Mouse (Mus musculus): Measurements from ENCODE around the gene Iffo2. TPM values are rescaled to one million over a fixed set of nuclear protein-coding genes. Genes with fewer than 3 reads are reported as not detected.

Iffo2 gene
- polyA plus RNA-seq, 1 experiment from 2014 or later: 7.3 TPM

Small RNAs within 50 kb of the gene (microRNA-seq; reads per million reads assigned to microRNA genes)
- gene Gm25571 (not detected), gene Mir7020 (not detected)

Other genes with a start within 250 kb of the Iffo2 start
- gene Pqlc2, start 219.8 kb upstream of the Iffo2 start, polyA plus RNA-seq (2016; fragmentation: Nextera tagmentation; extraction: Ambion mirVana): 12.7 and 14.2 TPM in 2 replicates
- 62.8 and 64.7 TPM in 2 replicates for gene Akr7a5, start 219.8 kb upstream of the Iffo2 start, polyA plus RNA-seq (2016; fragmentation: Nextera tagmentation; extraction: Ambion mirVana)
- gene Mrto4, start 178.0 kb upstream of the Iffo2 start, polyA plus RNA-seq (2016; fragmentation: Nextera tagmentation; extraction: Ambion mirVana): 97.8 and 104 TPM in 2 replicates
- 42.3 and 43.6 TPM in 2 replicates for gene Emc1, start 178.0 kb upstream of the Iffo2 start, polyA plus RNA-seq (2016; fragmentation: Nextera tagmentation; extraction: Ambion mirVana)
- gene Ubr4, start 177.9 kb upstream of the Iffo2 start, polyA plus RNA-seq (2016; fragmentation: Nextera tagmentation; extraction: Ambion mirVana): 78.3 and 82.8 TPM in 2 replicates
- gene Gm21969, start 72.6 kb downstream of the Iffo2 start, polyA plus RNA-seq (2016; fragmentation: Nextera tagmentation; extraction: Ambion mirVana): not detected in 2 replicates
- gene Aldh4a1, start 92.3 kb downstream of the Iffo2 start, polyA plus RNA-seq (2016; fragmentation: Nextera tagmentation; extraction: Ambion mirVana): 20.4 and 21.6 TPM in 2 replicates
- gene Tas1r2, start 123.0 kb downstream of the Iffo2 start, polyA plus RNA-seq (2016; fragmentation: Nextera tagmentation; extraction: Ambion mirVana): not detected in 2 replicates

All from neural tube, embryonic 12.5 days (tissue).